Mouse (Mus musculus) bone marrow, adult 2 months (tissue): ENCODE measurements around the gene Ankrd11.

Source experiments
- CTCF ChIP-seq: fragments of 200-500 bp; IDR thresholded peaks from 2 replicates; pipeline ENCODE4 v1.5.1; 2011; ENCODE audit warnings: low read length, control low read depth; ENCODE audit not compliant: control insufficient read depth, insufficient read depth
- POLR2A ChIP-seq: fragments of 200-500 bp; IDR thresholded peaks from 2 replicates; pipeline ENCODE4 v1.6.1; 2011; ENCODE audit warnings: low read depth, mild to moderate bottlenecking, control low read depth, low read length, borderline replicate concordance; ENCODE audit not compliant: control insufficient read depth

GRCm38 (mm10) chr8:123039376-123040109, 2.5 kb downstream of the Ankrd11 start:
- TF ChIP-seq CTCF, result no peak
- TF ChIP-seq POLR2A, result no peak
